Mouse (Mus musculus): ENCODE results near the gene Cmtm3. TPM values are rescaled to one million over a fixed set of nuclear protein-coding genes. Genes with fewer than 3 reads are reported as not detected.

The Cmtm3 gene
- polyA plus RNA-seq, 1 experiment from 2014 or later = 102 TPM

GRCm38 (mm10) chr8:104369591-104369990 lies 30.4 kb downstream of the Cmtm3 start:
- Histone ChIP-seq H3K9ac (replicated peaks) (no peak overlapping the region), H3K9me3 (no peaks in the 10 kb centered on the region), H3K4me3 (replicated peaks) (no peak overlapping the region), H3K4me1 (replicated peaks) (peaks cover 9% of the 10 kb centered on the region; the same call in 1 of the 2 replicates), H3K36me3 (0 out of 2 replicates have a peak, but pooled peaks cover 5% of the 10 kb centered on the region), H3K27ac (no peak overlapping the region), H3K4me2 (no peak overlapping the region), H3K27me3 (no peaks in the 10 kb centered on the region)
- no peak for ATAC-seq (ENCODE audit: insufficient number of reproducible peaks, insufficient read depth, low FRiP score, low TSS enrichment, low read depth)
- WGBS = 87% methylated on average over 12 of the region's 12 CpGs

- Histone ChIP-seq H3K4me1 (replicated peaks) (peaks cover 13% of the 10 kb centered on the region), H3K4me3 (replicated peaks) (no peak overlapping the region), H3K27ac (no peak overlapping the region), H3K9me3 (no peaks in the 10 kb centered on the region), H3K9ac (replicated peaks) (no peak overlapping the region), H3K36me3 (0 out of 2 replicates have a peak, but pooled peaks cover 5% of the 10 kb centered on the region), H3K27me3 (no peaks in the 10 kb centered on the region), H3K4me2 (no peak overlapping the region)
- WGBS = 74% methylated on average over 6 of the region's 6 CpGs
- ATAC-seq (ENCODE audit: insufficient number of reproducible peaks, insufficient read depth, low FRiP score, low TSS enrichment, low read depth) = no peak
Observed at GRCm38 (mm10) chr8:104370071-104370470, 30.9 kb downstream of the Cmtm3 start.

- Histone ChIP-seq H3K9me3 (no peaks in the 10 kb centered on the region), H3K36me3 (0 out of 2 replicates have a peak, but pooled peaks cover 5% of the 10 kb centered on the region), H3K9ac (replicated peaks) (no peak overlapping the region), H3K4me2 (no peak overlapping the region), H3K4me1 (replicated peaks) (peaks cover 21% of the 10 kb centered on the region), H3K4me3 (replicated peaks) (no peak overlapping the region), H3K27ac (no peak overlapping the region), H3K27me3 (no peaks in the 10 kb centered on the region)
- WGBS = 91% methylated on average over 6 of the region's 6 CpGs
- ATAC-seq (ENCODE audit: insufficient number of reproducible peaks, insufficient read depth, low FRiP score, low TSS enrichment, low read depth) = no peak
Observed at GRCm38 (mm10) chr8:104371121-104371520, 31.9 kb downstream of the Cmtm3 start.

- WGBS = 81% methylated on average over 11 of the region's 11 CpGs
- Histone ChIP-seq H3K9ac (replicated peaks) (no peak overlapping the region), H3K4me3 (replicated peaks) (no peak overlapping the region), H3K36me3 (0 out of 2 replicates have a peak, but pooled peaks cover 5% of the 10 kb centered on the region), H3K4me2 (no peak overlapping the region), H3K4me1 (replicated peaks) (peaks cover 21% of the 10 kb centered on the region), H3K27ac (no peak overlapping the region), H3K9me3 (no peaks in the 10 kb centered on the region), H3K27me3 (no peaks in the 10 kb centered on the region)
- no peak for ATAC-seq (ENCODE audit: insufficient number of reproducible peaks, insufficient read depth, low FRiP score, low TSS enrichment, low read depth)
Observed at GRCm38 (mm10) chr8:104373779-104374178, 34.6 kb downstream of the Cmtm3 start.

GRCm38 (mm10) chr8:104374269-104374668 lies 35.1 kb downstream of the Cmtm3 start:
- Histone ChIP-seq H3K27me3 (no peaks in the 10 kb centered on the region), H3K36me3 (0 out of 2 replicates have a peak, but pooled peaks cover 5% of the 10 kb centered on the region), H3K27ac (no peak overlapping the region), H3K4me1 (replicated peaks) (peaks cover 21% of the 10 kb centered on the region), H3K9me3 (no peaks in the 10 kb centered on the region), H3K4me3 (replicated peaks) (no peak overlapping the region), H3K9ac (replicated peaks) (no peak overlapping the region), H3K4me2 (no peak overlapping the region)
- no peak for ATAC-seq (ENCODE audit: insufficient number of reproducible peaks, insufficient read depth, low FRiP score, low TSS enrichment, low read depth)
- WGBS = 75% methylated on average over 11 of the region's 11 CpGs

- Histone ChIP-seq H3K9me3 (no peaks in the 10 kb centered on the region), H3K4me2 (no peak overlapping the region), H3K27ac (no peak overlapping the region), H3K4me3 (replicated peaks) (no peak overlapping the region), H3K27me3 (no peaks in the 10 kb centered on the region), H3K36me3 (0 out of 2 replicates have a peak, but pooled peaks cover 5% of the 10 kb centered on the region), H3K4me1 (replicated peaks) (peaks cover 22% of the 10 kb centered on the region), H3K9ac (replicated peaks) (no peak overlapping the region)
- ATAC-seq (ENCODE audit: insufficient number of reproducible peaks, insufficient read depth, low FRiP score, low TSS enrichment, low read depth) = no peak
- 50% methylated on average over 14 of the region's 14 CpGs for WGBS
Observed at GRCm38 (mm10) chr8:104374864-104375846, 35.9 kb downstream of the Cmtm3 start.

- H3K27me3 ChIP-seq = no peaks in the 10 kb centered on the region
- H3K4me2 ChIP-seq = no peak overlapping the region
- WGBS = 72% methylated on average over 5 of the region's 5 CpGs
- no peaks in the 10 kb centered on the region for H3K9me3 ChIP-seq
- peaks cover 27% of the 10 kb centered on the region for H3K4me1 ChIP-seq (replicated peaks)
- 0 out of 2 replicates have a peak, but pooled peaks cover 5% of the 10 kb centered on the region for H3K36me3 ChIP-seq
- H3K4me3 ChIP-seq (replicated peaks) = no peak overlapping the region
- H3K27ac ChIP-seq = no peak overlapping the region
- H3K9ac ChIP-seq (replicated peaks) = no peak overlapping the region
- ATAC-seq (ENCODE audit: insufficient number of reproducible peaks, insufficient read depth, low FRiP score, low TSS enrichment, low read depth) = no peak
Observed at GRCm38 (mm10) chr8:104375959-104376358, 36.7 kb downstream of the Cmtm3 start.

GRCm38 (mm10) chr8:104376669-104377068 lies 37.5 kb downstream of the Cmtm3 start:
- H3K9ac ChIP-seq (replicated peaks) = no peak overlapping the region
- 49% methylated on average over 11 of the region's 11 CpGs for whole genome bisulfite sequencing
- no peak overlapping the region; the same call in 1 of the 2 replicates for H3K27ac ChIP-seq
- peaks cover 28% of the 10 kb centered on the region for H3K4me1 ChIP-seq (replicated peaks)
- H3K27me3 ChIP-seq = no peaks in the 10 kb centered on the region
- no peak overlapping the region for H3K4me3 ChIP-seq (replicated peaks)
- no peaks in the 10 kb centered on the region for H3K9me3 ChIP-seq
- H3K36me3 ChIP-seq = no peaks in the 10 kb centered on the region
- ATAC-seq (ENCODE audit: insufficient number of reproducible peaks, insufficient read depth, low FRiP score, low TSS enrichment, low read depth) = no peak
- H3K4me2 ChIP-seq = no peak overlapping the region

GRCm38 (mm10) chr8:104379301-104379836 lies 40.2 kb downstream of the Cmtm3 start:
- Histone ChIP-seq H3K9me3 (no peaks in the 10 kb centered on the region), H3K9ac (replicated peaks) (no peak overlapping the region), H3K27me3 (no peaks in the 10 kb centered on the region), H3K4me2 (no peak overlapping the region), H3K4me3 (replicated peaks) (no peak overlapping the region), H3K4me1 (replicated peaks) (peaks cover 36% of the 10 kb centered on the region), H3K36me3 (no peaks in the 10 kb centered on the region), H3K27ac (no peak overlapping the region)
- no peak for ATAC-seq (ENCODE audit: insufficient number of reproducible peaks, insufficient read depth, low FRiP score, low TSS enrichment, low read depth)
- 68% methylated on average over 10 of the region's 10 CpGs for WGBS

- no peaks in the 10 kb centered on the region for H3K36me3 ChIP-seq
- WGBS = 89% methylated on average over 7 of the region's 7 CpGs
- H3K4me1 ChIP-seq (replicated peaks) = peaks cover 30% of the 10 kb centered on the region
- no peaks in the 10 kb centered on the region for H3K27me3 ChIP-seq
- no peak overlapping the region for H3K27ac ChIP-seq
- no peak overlapping the region for H3K4me3 ChIP-seq (replicated peaks)
- no peak overlapping the region for H3K4me2 ChIP-seq
- no peak for ATAC-seq (ENCODE audit: insufficient number of reproducible peaks, insufficient read depth, low FRiP score, low TSS enrichment, low read depth)
- H3K9ac ChIP-seq (replicated peaks) = no peak overlapping the region
- H3K9me3 ChIP-seq = no peaks in the 10 kb centered on the region
Observed at GRCm38 (mm10) chr8:104380269-104380668, 41.1 kb downstream of the Cmtm3 start.

GRCm38 (mm10) chr8:104380961-104381411 lies 41.8 kb downstream of the Cmtm3 start:
- no peak overlapping the region for H3K9ac ChIP-seq (replicated peaks)
- WGBS = 83% methylated on average over 5 of the region's 5 CpGs

More at GRCm38 (mm10) chr8:104380961-104381411, 41.8 kb downstream of the Cmtm3 start:
- Histone ChIP-seq H3K9me3 (no peaks in the 10 kb centered on the region), H3K36me3 (no peaks in the 10 kb centered on the region), H3K4me2 (no peak overlapping the region), H3K27ac (no peak overlapping the region), H3K4me1 (replicated peaks) (peaks cover 31% of the 10 kb centered on the region), H3K4me3 (replicated peaks) (no peak overlapping the region), H3K27me3 (no peaks in the 10 kb centered on the region)
- ATAC-seq (ENCODE audit: insufficient number of reproducible peaks, insufficient read depth, low FRiP score, low TSS enrichment, low read depth) = no peak
